Mouse (Mus musculus) ES-Bruce4 (cell line): Measurements from ENCODE around the gene Nrg4.

Experiments
- EP300 ChIP-seq: IDR thresholded peaks from 2 replicates; pipeline ENCODE4 v1.6.1; 2011; ENCODE audit warnings: low read depth, low read length; ENCODE audit not compliant: insufficient read depth
- POLR2A ChIP-seq: IDR thresholded peaks from one replicate; pipeline ENCODE4 v1.8.1; 2011; ENCODE audit warnings: low read length; ENCODE audit not compliant: insufficient read depth

DNA sequence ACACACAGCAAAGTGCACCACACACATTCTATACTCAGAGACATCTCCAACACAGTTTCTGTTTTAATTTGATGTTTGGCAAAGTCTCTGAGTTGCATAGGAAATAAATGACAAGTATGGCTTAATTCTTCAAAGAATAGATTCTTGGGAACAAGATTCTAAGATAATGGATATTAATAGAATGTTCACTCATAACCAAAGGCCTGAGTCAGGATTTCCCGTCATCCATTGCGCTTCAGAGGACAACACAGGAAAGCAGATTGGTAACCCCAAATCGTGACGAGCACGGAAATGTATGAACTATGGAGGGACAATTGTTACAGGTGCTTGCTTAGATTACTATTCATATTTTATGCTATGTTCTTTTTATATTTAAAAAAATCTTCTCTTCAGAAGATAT is 71.6 kb downstream of the Nrg4 start:
- TF ChIP-seq POLR2A, result no peak
- TF ChIP-seq EP300, result no peak
